ENCODE assay signal across 8 mouse cellular contexts in genomic region chr15:78978875-78979274, GRCm38 (mm10). TPM values are rescaled to one million over a fixed set of nuclear protein-coding genes. Genes with fewer than 3 reads are reported as not detected.
A peak's percentile ranks its signal among the peaks of the same experiment; 100 is the strongest.
DNase-seq lines count a peak whose midpoint lies in the region; ATAC-seq and TF ChIP-seq lines count a peak whose summit lies in the region.

No protein-coding gene starts in this region.

- H3K9me3 ChIP-seq in G1E (replicated peaks), result no peaks in the 10 kb centered on the region
- no peaks in the 10 kb centered on the region for H3K9me3 ChIP-seq in lung, embryonic 15.5 days
- no peaks in the 10 kb centered on the region for H3K9me3 ChIP-seq in stomach, embryonic 14.5 days (ENCODE audit: control insufficient read depth, low read depth, low read length)

- no peaks in the 10 kb centered on the region for H3K36me3 ChIP-seq in G1E (replicated peaks)
- no peaks in the 10 kb centered on the region for H3K36me3 ChIP-seq in lung, embryonic 15.5 days
- no peaks in the 10 kb centered on the region for H3K36me3 ChIP-seq in stomach, embryonic 14.5 days (ENCODE audit: control insufficient read depth, insufficient read depth, low read length)

- H3K4me3 ChIP-seq in G1E (ENCODE audit: low read depth, low read length), result no peak overlapping the region
- H3K4me3 ChIP-seq in lung, embryonic 15.5 days, result no peak overlapping the region
- no peak overlapping the region for H3K4me3 ChIP-seq in stomach, embryonic 14.5 days (ENCODE audit: low read depth, low read length)

- peak overlapping the region; percentile 75 for H3K27ac ChIP-seq in lung, embryonic 15.5 days
- peak overlapping the region; percentile 84 for H3K27ac ChIP-seq in stomach, embryonic 14.5 days (ENCODE audit: low read length)

- DNase-seq in G1E (ENCODE audit: low spot score), result peak; percentile 63
- peak; percentile 43 for DNase-seq in brain, adult 2 months (ENCODE audit: low read depth, low spot score)
- peak; percentile 99 for DNase-seq in heart, adult 11 months
- DNase-seq in kidney, adult 8-10 months, result peak; percentile 51 to 58

- peaks cover 30% of the 10 kb centered on the region for H3K4me1 ChIP-seq in G1E (ENCODE audit: insufficient read depth, low read depth, low read length)
- H3K4me1 ChIP-seq in lung, embryonic 15.5 days, result peaks cover 34% of the 10 kb centered on the region
- H3K4me1 ChIP-seq in stomach, embryonic 14.5 days (ENCODE audit: control insufficient read depth, insufficient read depth, low read length), result peaks cover 27% of the 10 kb centered on the region

- TF ChIP-seq CTCF in G1E (IDR thresholded peaks at IDR 0.05; ENCODE audit: low read depth, low read length), result no peak

- peak overlapping the region; percentile 10; the same call in 1 of the 2 replicates for H3K9ac ChIP-seq in lung, embryonic 15.5 days
- H3K9ac ChIP-seq in stomach, embryonic 14.5 days (replicated peaks; ENCODE audit: low read depth, low read length), result no peak overlapping the region

- WGBS in lung, embryonic 15.5 days, result 2% methylated on average over 4 of the region's 4 CpGs
- WGBS in stomach, embryonic 14.5 days, result 3% methylated on average over 4 of the region's 4 CpGs

- ATAC-seq in G1E (ENCODE audit: extremely low read depth, insufficient number of reproducible peaks, low FRiP score, poor library complexity, severe bottlenecking), result no peak
- ATAC-seq in lung, embryonic 15.5 days (ENCODE audit: borderline replicate concordance, extremely low read depth, low FRiP score, low TSS enrichment), result peak; percentile 47; the same call in 1 of the 2 replicates
- peak; percentile 57; the same call in 1 of the 2 replicates for ATAC-seq in stomach, embryonic 14.5 days (ENCODE audit: insufficient number of reproducible peaks, insufficient read depth, low FRiP score, low read depth)
- no peak for ATAC-seq in activated CD4-positive, CD25-positive, alpha-beta regulatory T cell, adult 4 months
- ATAC-seq in CD4-positive, CD25-positive, alpha-beta regulatory T cell, adult 4 months, result no peak

- H3K27me3 ChIP-seq in G1E (ENCODE audit: insufficient read depth, low read length), result peaks cover 54% of the 10 kb centered on the region
- H3K27me3 ChIP-seq in lung, embryonic 15.5 days, result no peaks in the 10 kb centered on the region
- no peaks in the 10 kb centered on the region for H3K27me3 ChIP-seq in stomach, embryonic 14.5 days (ENCODE audit: control insufficient read depth, insufficient read depth, low read length)

- no peak overlapping the region; the same call in 1 of the 2 replicates for H3K4me2 ChIP-seq in lung, embryonic 15.5 days
- 0 out of 2 replicates have a peak overlapping the region, but pooled peaks have one; percentile 12 for H3K4me2 ChIP-seq in stomach, embryonic 14.5 days (replicated peaks; ENCODE audit: low read depth, low read length)

RNA-seq across cellular contexts. Expression of gene Triobp, which starts 31.4 kb away (rescaled TPM):
- 67.0 and 104 TPM in 2 replicates for total RNA-seq in G1E (2014; fragmentation: Nextera tagmentation)
- 23.6 and 24.4 TPM in 2 replicates for total RNA-seq in G1E (2017)
- 42.5 and 45.6 TPM in 2 replicates for polyA plus RNA-seq in G1E (2012)
- polyA plus RNA-seq in lung, embryonic 15.5 days (2015; fragmentation: Nextera tagmentation; extraction: Ambion mirVana), result 39.2 and 44.9 TPM in 2 replicates
- polyA plus RNA-seq in stomach, embryonic 14.5 days (2014; fragmentation: Nextera tagmentation; extraction: Ambion mirVana), result 50.2 TPM in 2 replicates
- polyA plus RNA-seq in activated CD4-positive, CD25-positive, alpha-beta regulatory T cell, adult 4 months (2017; shearing (Covaris generic)), result 10 to 100 TPM; 18.6 to 30.9 TPM
- 10 to 100 TPM; 15.6 to 20.0 TPM for polyA plus RNA-seq in CD4-positive, CD25-positive, alpha-beta regulatory T cell, adult 4 months (2017; shearing (Covaris generic))

RNA-seq across cellular contexts. Expression of gene Nol12, which starts 44.1 kb away (rescaled TPM):
- total RNA-seq in G1E (2014; fragmentation: Nextera tagmentation), result 13.2 and 25.6 TPM in 2 replicates
- total RNA-seq in G1E (2017), result 20.1 and 24.2 TPM in 2 replicates
- 15.9 and 16.7 TPM in 2 replicates for polyA plus RNA-seq in G1E (2012)
- 46.9 and 47.8 TPM in 2 replicates for polyA plus RNA-seq in lung, embryonic 15.5 days (2015; fragmentation: Nextera tagmentation; extraction: Ambion mirVana)
- polyA plus RNA-seq in stomach, embryonic 14.5 days (2014; fragmentation: Nextera tagmentation; extraction: Ambion mirVana), result 45.9 and 56.7 TPM in 2 replicates
- 10 to 100 TPM; 44.5 to 46.9 TPM for polyA plus RNA-seq in activated CD4-positive, CD25-positive, alpha-beta regulatory T cell, adult 4 months (2017; shearing (Covaris generic))
- 10 to 100 TPM; 45.5 to 46.5 TPM for polyA plus RNA-seq in CD4-positive, CD25-positive, alpha-beta regulatory T cell, adult 4 months (2017; shearing (Covaris generic))

RNA-seq across cellular contexts. Expression of gene H1f0, which starts 49.4 kb away (rescaled TPM):
- total RNA-seq in G1E (2014; fragmentation: Nextera tagmentation) (not detected in 2 replicates), G1E (2017) (0.16 TPM in 1 of 2 replicates, not detected in the other)
- 0.03 and 0.05 TPM in 2 replicates for polyA plus RNA-seq in G1E (2012)
- polyA plus RNA-seq in lung, embryonic 15.5 days (2015; fragmentation: Nextera tagmentation; extraction: Ambion mirVana), result 560 and 562 TPM in 2 replicates
- 160 and 175 TPM in 2 replicates for polyA plus RNA-seq in stomach, embryonic 14.5 days (2014; fragmentation: Nextera tagmentation; extraction: Ambion mirVana)
- polyA plus RNA-seq in activated CD4-positive, CD25-positive, alpha-beta regulatory T cell, adult 4 months (2017; shearing (Covaris generic)), result 10 to 100 TPM; 37.2 to 37.8 TPM
- 10 to 100 TPM; 20.7 to 33.3 TPM for polyA plus RNA-seq in CD4-positive, CD25-positive, alpha-beta regulatory T cell, adult 4 months (2017; shearing (Covaris generic))

RNA-seq across cellular contexts. Expression of gene Lgals1, which starts 52.4 kb away (rescaled TPM):
- total RNA-seq in G1E (2014; fragmentation: Nextera tagmentation) (558 and 607 TPM in 2 replicates), G1E (2017) (3,673 and 4,536 TPM in 2 replicates)
- 1,469 and 2,086 TPM in 2 replicates for polyA plus RNA-seq in G1E (2012)
- 804 and 851 TPM in 2 replicates for polyA plus RNA-seq in lung, embryonic 15.5 days (2015; fragmentation: Nextera tagmentation; extraction: Ambion mirVana)
- 1,620 and 1,697 TPM in 2 replicates for polyA plus RNA-seq in stomach, embryonic 14.5 days (2014; fragmentation: Nextera tagmentation; extraction: Ambion mirVana)
- polyA plus RNA-seq in activated CD4-positive, CD25-positive, alpha-beta regulatory T cell, adult 4 months (2017; shearing (Covaris generic)), result 1,000 to 10,000 TPM in 1 of 2 experiments, 100 to 1,000 TPM in 1; 804 to 1,171 TPM
- 100 to 1,000 TPM; 366 to 481 TPM for polyA plus RNA-seq in CD4-positive, CD25-positive, alpha-beta regulatory T cell, adult 4 months (2017; shearing (Covaris generic))

Comparison
In these comparisons a context has a peak if more than half of its experiments do, and no peak if none do; other contexts are left out.
1. ATAC-seq: peak in lung, embryonic 15.5 days (single experiment) and stomach, embryonic 14.5 days (single experiment); none in G1E (single experiment), activated CD4-positive, CD25-positive, alpha-beta regulatory T cell, adult 4 months (single experiment) and CD4-positive, CD25-positive, alpha-beta regulatory T cell, adult 4 months (single experiment).
2. DNase-seq: peak in every context shown above with its lines; median percentile 99 in heart, adult 11 months; 63 in G1E; 54 in kidney, adult 8-10 months; 43 in brain, adult 2 months.
3. RNA of gene H1f0, which starts 49.4 kb away (polyA plus RNA-seq): 560 to 562 TPM in lung, embryonic 15.5 days, 160 to 175 TPM in stomach, embryonic 14.5 days, 37.2 to 37.8 TPM in activated CD4-positive, CD25-positive, alpha-beta regulatory T cell, adult 4 months and 20.7 to 33.3 TPM in CD4-positive, CD25-positive, alpha-beta regulatory T cell, adult 4 months; 0.03 to 0.05 TPM in G1E; every median in the first group is over 10 times any median in the second.